Mouse (Mus musculus): ENCODE results near the gene Nop16. TPM values are rescaled to one million over a fixed set of nuclear protein-coding genes. Genes with fewer than 3 reads are reported as not detected.

Gene Nop16
- polyA plus RNA-seq, 1 experiment from 2014 or later = 75.1 TPM

- no peak for ATAC-seq (replicated peaks; ENCODE audit: insufficient number of reproducible peaks, low FRiP score, low TSS enrichment, low read depth)
- no peak overlapping the region for H3K9ac ChIP-seq (replicated peaks; ENCODE audit: low read length)
- no peak overlapping the region for H3K27ac ChIP-seq (replicated peaks; ENCODE audit: low read depth, low read length)
- no peak overlapping the region for H3K4me3 ChIP-seq (ENCODE audit: low read depth, low read length)
- WGBS = 70% methylated on average over 5 of the region's 5 CpGs
- H3K36me3 ChIP-seq (replicated peaks; ENCODE audit: control insufficient read depth, insufficient read depth, low read depth, low read length) = no peaks in the 10 kb centered on the region
- no peaks in the 10 kb centered on the region for H3K27me3 ChIP-seq (ENCODE audit: control insufficient read depth, insufficient read depth, low read length)
- DNase-seq (ENCODE audit: low spot score) = no peak
- H3K4me1 ChIP-seq (ENCODE audit: control insufficient read depth, insufficient read depth, low read length) = no peaks in the 10 kb centered on the region
- H3K4me2 ChIP-seq (ENCODE audit: low read depth, low read length) = no peak overlapping the region
- H3K9me3 ChIP-seq (replicated peaks; ENCODE audit: control insufficient read depth, low read length) = no peaks in the 10 kb centered on the region
These were observed 15.5 kb upstream of the Nop16 start for GRCm38 (mm10) chr13:54605426-54605825.

DNA sequence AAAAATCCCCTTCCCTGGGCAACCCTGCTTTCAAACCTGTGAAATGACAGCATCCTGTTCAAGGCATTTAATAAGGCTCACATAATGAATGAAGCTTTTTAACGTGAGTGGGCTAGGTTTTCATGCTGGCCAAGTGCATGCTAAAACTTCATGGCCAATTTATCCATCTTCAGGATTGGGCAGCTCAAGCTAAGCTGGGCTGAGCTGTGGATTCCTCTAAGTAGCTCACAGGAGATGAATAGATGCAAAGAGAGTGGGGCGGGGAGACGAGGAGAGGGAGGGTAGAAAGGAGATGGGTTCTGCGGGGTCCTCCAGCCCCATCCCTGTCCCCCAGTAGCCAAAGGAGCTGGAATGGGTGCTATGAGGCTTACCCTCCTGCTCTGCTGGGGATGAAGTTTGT lies 14.3 kb upstream of the Nop16 start:
- no peak for ATAC-seq (replicated peaks; ENCODE audit: insufficient number of reproducible peaks, low FRiP score, low TSS enrichment, low read depth)
- H3K9ac ChIP-seq (replicated peaks; ENCODE audit: low read length) = no peak overlapping the region
- DNase-seq (ENCODE audit: low spot score) = no peak
- no peaks in the 10 kb centered on the region for H3K4me1 ChIP-seq (ENCODE audit: control insufficient read depth, insufficient read depth, low read length)
- H3K27me3 ChIP-seq (ENCODE audit: control insufficient read depth, insufficient read depth, low read length) = no peaks in the 10 kb centered on the region
- no peaks in the 10 kb centered on the region for H3K36me3 ChIP-seq (replicated peaks; ENCODE audit: control insufficient read depth, insufficient read depth, low read depth, low read length)
- no peak overlapping the region for H3K4me3 ChIP-seq (ENCODE audit: low read depth, low read length)
- H3K27ac ChIP-seq (replicated peaks; ENCODE audit: low read depth, low read length) = no peak overlapping the region
- H3K9me3 ChIP-seq (replicated peaks; ENCODE audit: control insufficient read depth, low read length) = no peaks in the 10 kb centered on the region
- 56% methylated on average over 4 of the region's 4 CpGs for WGBS
- no peak overlapping the region for H3K4me2 ChIP-seq (ENCODE audit: low read depth, low read length)

GRCm38 (mm10) chr13:54603501-54603900 lies 13.6 kb upstream of the Nop16 start:
- no peak overlapping the region for H3K4me3 ChIP-seq (ENCODE audit: low read depth, low read length)
- no peaks in the 10 kb centered on the region for H3K27me3 ChIP-seq (ENCODE audit: control insufficient read depth, insufficient read depth, low read length)
- H3K4me2 ChIP-seq (ENCODE audit: low read depth, low read length) = no peak overlapping the region
- H3K9ac ChIP-seq (replicated peaks; ENCODE audit: low read length) = no peak overlapping the region
- no peaks in the 10 kb centered on the region for H3K36me3 ChIP-seq (replicated peaks; ENCODE audit: control insufficient read depth, insufficient read depth, low read depth, low read length)
- no peaks in the 10 kb centered on the region for H3K4me1 ChIP-seq (ENCODE audit: control insufficient read depth, insufficient read depth, low read length)
- H3K9me3 ChIP-seq (replicated peaks; ENCODE audit: control insufficient read depth, low read length) = no peaks in the 10 kb centered on the region
- ATAC-seq (replicated peaks; ENCODE audit: insufficient number of reproducible peaks, low FRiP score, low TSS enrichment, low read depth) (no peak), DNase-seq (ENCODE audit: low spot score) (no peak)
- no peak overlapping the region for H3K27ac ChIP-seq (replicated peaks; ENCODE audit: low read depth, low read length)

DNA sequence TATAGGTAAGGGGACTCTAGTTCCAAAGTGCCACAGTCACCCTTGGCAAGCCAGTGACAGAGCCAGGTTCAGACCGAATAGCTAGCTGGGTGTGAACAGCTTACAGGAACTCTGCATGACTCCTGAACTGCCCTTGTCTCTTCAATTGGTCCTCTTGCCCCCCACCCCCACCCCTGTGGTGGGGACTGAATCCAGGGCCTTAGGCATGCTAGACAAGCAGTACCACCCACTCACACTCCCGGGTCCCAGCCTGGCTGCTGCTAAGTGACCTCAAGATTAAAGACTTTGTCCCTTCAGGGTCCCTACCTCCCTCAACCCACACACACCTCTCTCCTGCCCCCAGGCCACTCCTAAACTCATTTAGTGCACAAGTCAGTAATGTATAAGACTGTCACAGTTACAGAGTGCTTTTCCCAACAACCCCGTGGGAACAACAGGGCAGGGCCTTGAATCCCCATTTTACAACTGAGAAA lies 12.8 kb upstream of the Nop16 start:
- Histone ChIP-seq H3K9ac (replicated peaks; ENCODE audit: low read length) (no peak overlapping the region), H3K4me2 (ENCODE audit: low read depth, low read length) (no peak overlapping the region), H3K4me1 (ENCODE audit: control insufficient read depth, insufficient read depth, low read length) (no peaks in the 10 kb centered on the region), H3K4me3 (ENCODE audit: low read depth, low read length) (no peak overlapping the region), H3K36me3 (replicated peaks; ENCODE audit: control insufficient read depth, insufficient read depth, low read depth, low read length) (no peaks in the 10 kb centered on the region), H3K27ac (replicated peaks; ENCODE audit: low read depth, low read length) (no peak overlapping the region), H3K9me3 (replicated peaks; ENCODE audit: control insufficient read depth, low read length) (no peaks in the 10 kb centered on the region), H3K27me3 (ENCODE audit: control insufficient read depth, insufficient read depth, low read length) (no peaks in the 10 kb centered on the region)
- ATAC-seq (replicated peaks; ENCODE audit: insufficient number of reproducible peaks, low FRiP score, low TSS enrichment, low read depth) (no peak), DNase-seq (ENCODE audit: low spot score) (no peak)
- WGBS = 41% methylated on average over 3 of the region's 3 CpGs

GRCm38 (mm10) chr13:54598622-54599143 lies 8.8 kb upstream of the Nop16 start:
- Histone ChIP-seq H3K4me1 (ENCODE audit: control insufficient read depth, insufficient read depth, low read length) (no peaks in the 10 kb centered on the region), H3K9me3 (replicated peaks; ENCODE audit: control insufficient read depth, low read length) (no peaks in the 10 kb centered on the region), H3K4me2 (ENCODE audit: low read depth, low read length) (no peak overlapping the region), H3K9ac (replicated peaks; ENCODE audit: low read length) (no peak overlapping the region), H3K27ac (replicated peaks; ENCODE audit: low read depth, low read length) (no peak overlapping the region), H3K4me3 (ENCODE audit: low read depth, low read length) (no peak overlapping the region), H3K36me3 (replicated peaks; ENCODE audit: control insufficient read depth, insufficient read depth, low read depth, low read length) (no peaks in the 10 kb centered on the region; the same call in 1 of the 2 replicates), H3K27me3 (ENCODE audit: control insufficient read depth, insufficient read depth, low read length) (no peaks in the 10 kb centered on the region)
- WGBS = 90% methylated on average over 12 of the region's 12 CpGs
- ATAC-seq (replicated peaks; ENCODE audit: insufficient number of reproducible peaks, low FRiP score, low TSS enrichment, low read depth) (no peak), DNase-seq (ENCODE audit: low spot score) (no peak)

DNA sequence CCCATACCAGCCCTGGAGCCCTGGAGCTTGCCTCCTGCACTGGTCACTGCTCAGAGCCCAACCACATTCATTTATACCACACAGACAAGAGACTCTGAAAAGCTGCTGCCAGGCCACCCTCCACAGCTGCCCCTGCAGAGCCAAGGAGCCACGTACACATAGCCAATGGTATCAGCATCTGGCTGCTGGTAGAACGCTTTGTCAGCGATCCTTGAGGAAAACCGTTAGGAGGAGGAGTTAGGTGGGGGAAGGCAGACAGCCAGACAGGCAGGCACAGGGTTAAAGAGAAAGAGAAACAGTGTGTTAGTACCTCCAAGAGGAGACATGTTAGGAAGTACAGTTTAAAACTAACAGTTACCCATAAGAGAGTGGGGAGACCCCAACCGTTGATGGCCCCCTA lies 7.0 kb upstream of the Nop16 start:
- ATAC-seq (replicated peaks; ENCODE audit: insufficient number of reproducible peaks, low FRiP score, low TSS enrichment, low read depth) = no peak
- no peaks in the 10 kb centered on the region for H3K9me3 ChIP-seq (replicated peaks; ENCODE audit: control insufficient read depth, low read length)
- no peaks in the 10 kb centered on the region; the same call in 1 of the 2 replicates for H3K36me3 ChIP-seq (replicated peaks; ENCODE audit: control insufficient read depth, insufficient read depth, low read depth, low read length)
- H3K27me3 ChIP-seq (ENCODE audit: control insufficient read depth, insufficient read depth, low read length) = no peaks in the 10 kb centered on the region
- no peak overlapping the region for H3K4me3 ChIP-seq (ENCODE audit: low read depth, low read length)
- no peak overlapping the region for H3K27ac ChIP-seq (replicated peaks; ENCODE audit: low read depth, low read length)
- 70% methylated on average over 5 of the region's 5 CpGs for WGBS
- no peak for DNase-seq (ENCODE audit: low spot score)
- H3K4me1 ChIP-seq (ENCODE audit: control insufficient read depth, insufficient read depth, low read length) = no peaks in the 10 kb centered on the region
- H3K4me2 ChIP-seq (ENCODE audit: low read depth, low read length) = no peak overlapping the region
- H3K9ac ChIP-seq (replicated peaks; ENCODE audit: low read length) = no peak overlapping the region

GRCm38 (mm10) chr13:54596107-54596690 lies 6.3 kb upstream of the Nop16 start:
- WGBS = 86% methylated on average over 8 of the region's 8 CpGs
- Histone ChIP-seq H3K9ac (replicated peaks; ENCODE audit: low read length) (no peak overlapping the region), H3K27me3 (ENCODE audit: control insufficient read depth, insufficient read depth, low read length) (no peaks in the 10 kb centered on the region), H3K27ac (replicated peaks; ENCODE audit: low read depth, low read length) (no peak overlapping the region), H3K9me3 (replicated peaks; ENCODE audit: control insufficient read depth, low read length) (no peaks in the 10 kb centered on the region), H3K4me1 (ENCODE audit: control insufficient read depth, insufficient read depth, low read length) (0 out of 2 replicates have a peak, but pooled peaks cover 5% of the 10 kb centered on the region), H3K4me2 (ENCODE audit: low read depth, low read length) (no peak overlapping the region), H3K36me3 (replicated peaks; ENCODE audit: control insufficient read depth, insufficient read depth, low read depth, low read length) (no peaks in the 10 kb centered on the region; the same call in 1 of the 2 replicates), H3K4me3 (ENCODE audit: low read depth, low read length) (no peak overlapping the region)
- DNase-seq (ENCODE audit: low spot score) (no peak), ATAC-seq (replicated peaks; ENCODE audit: insufficient number of reproducible peaks, low FRiP score, low TSS enrichment, low read depth) (no peak)

DNA sequence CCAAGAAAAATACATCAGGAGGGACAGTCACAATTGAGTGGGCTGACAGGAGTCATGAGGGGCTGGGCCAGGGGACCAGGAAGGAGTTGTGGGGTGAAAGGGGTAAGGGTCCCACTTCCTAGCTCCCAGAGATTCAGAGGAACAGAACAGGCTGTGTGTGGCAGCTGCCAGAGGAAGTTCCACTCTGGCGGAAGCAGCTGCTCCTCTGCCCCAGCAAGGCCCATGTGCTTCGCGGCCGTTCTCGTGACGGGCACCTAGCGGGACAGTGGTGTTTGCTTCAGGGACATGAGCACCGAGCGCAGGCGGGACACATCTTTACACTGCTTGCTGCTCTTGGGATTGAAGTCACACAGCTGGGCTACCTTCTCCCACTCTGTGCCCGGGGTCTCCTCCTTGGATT lies 3.7 kb upstream of the Nop16 start:
- no peaks in the 10 kb centered on the region for H3K27me3 ChIP-seq (ENCODE audit: control insufficient read depth, insufficient read depth, low read length)
- no peak overlapping the region for H3K4me2 ChIP-seq (ENCODE audit: low read depth, low read length)
- no peak overlapping the region for H3K9ac ChIP-seq (replicated peaks; ENCODE audit: low read length)
- H3K36me3 ChIP-seq (replicated peaks; ENCODE audit: control insufficient read depth, insufficient read depth, low read depth, low read length) = no peaks in the 10 kb centered on the region; the same call in 1 of the 2 replicates
- no peak for ATAC-seq (replicated peaks; ENCODE audit: insufficient number of reproducible peaks, low FRiP score, low TSS enrichment, low read depth)
- H3K4me3 ChIP-seq (ENCODE audit: low read depth, low read length) = no peak overlapping the region
- no peak overlapping the region for H3K27ac ChIP-seq (replicated peaks; ENCODE audit: low read depth, low read length)
- no peaks in the 10 kb centered on the region for H3K9me3 ChIP-seq (replicated peaks; ENCODE audit: control insufficient read depth, low read length)
- 90% methylated on average over 11 of the region's 11 CpGs for WGBS
- no peak for DNase-seq (ENCODE audit: low spot score)
- H3K4me1 ChIP-seq (ENCODE audit: control insufficient read depth, insufficient read depth, low read length) = 0 out of 2 replicates have a peak, but pooled peaks cover 5% of the 10 kb centered on the region
